Mouse (Mus musculus) myocyte (in vitro differentiated cells): ENCODE measurements around the gene Sema3b.

ENCODE experiments used
- CEBPB ChIP-seq: IDR thresholded peaks from 2 replicates; pipeline ENCODE4 v1.6.1; 2011; ENCODE audit warnings: mild to moderate bottlenecking, moderate library complexity; ENCODE audit not compliant: poor library complexity, insufficient read depth, severe bottlenecking
- E2F4 ChIP-seq: IDR thresholded peaks from one replicate; pipeline ENCODE4 v1.6.1; 2011; ENCODE audit warnings: mild to moderate bottlenecking, control low read depth, moderate library complexity; ENCODE audit not compliant: insufficient read depth
- MYOD1 ChIP-seq, 3 experiments: IDR thresholded peaks; one replicate each; pipeline ENCODE4 v1.6.1; 2011; ENCODE audit warnings: control low read depth in 2 of 3, low read depth in 2 of 3, mild to moderate bottlenecking in 2 of 3, moderate library complexity in 1 of 3; ENCODE audit not compliant: insufficient read length in 2 of 3, control insufficient read depth in 1 of 3
- MYOG ChIP-seq, 3 experiments: IDR thresholded peaks; one replicate each; pipeline ENCODE4 v1.6.1; 2011; ENCODE audit warnings: control low read depth in 2 of 3, low read depth in 2 of 3, mild to moderate bottlenecking in 2 of 3; ENCODE audit not compliant: insufficient read length in 2 of 3, control insufficient read depth in 1 of 3, insufficient read depth in 1 of 3
- POLR2A ChIP-seq: IDR thresholded peaks from one replicate; pipeline ENCODE4 v1.6.1; 2011; ENCODE audit warnings: low read depth, mild to moderate bottlenecking, control low read depth, moderate library complexity; ENCODE audit not compliant: insufficient read length
- POLR2AphosphoS2 ChIP-seq: IDR thresholded peaks from one replicate; pipeline ENCODE4 v1.6.1; 2011; ENCODE audit warnings: low read depth, control low read depth; ENCODE audit not compliant: insufficient read length
- REST ChIP-seq: IDR thresholded peaks from one replicate; pipeline ENCODE4 v1.6.1; 2011; ENCODE audit warnings: mild to moderate bottlenecking, control low read depth, moderate library complexity; ENCODE audit not compliant: insufficient read depth, insufficient read length
- SRF ChIP-seq: IDR thresholded peaks from one replicate; pipeline ENCODE4 v1.6.1; 2011; ENCODE audit warnings: low read depth; ENCODE audit not compliant: control insufficient read depth, insufficient read length
- TCF12 ChIP-seq: IDR thresholded peaks from one replicate; pipeline ENCODE4 v1.6.1; 2011; ENCODE audit warnings: mild to moderate bottlenecking, control low read depth; ENCODE audit not compliant: poor library complexity, insufficient read depth, severe bottlenecking
- TCF3 ChIP-seq: IDR thresholded peaks from one replicate; pipeline ENCODE4 v1.6.1; 2011; ENCODE audit warnings: low read depth, control low read depth; ENCODE audit not compliant: insufficient read length
- USF1 ChIP-seq: IDR thresholded peaks from one replicate; pipeline ENCODE4 v1.6.1; 2011; ENCODE audit warnings: low read depth, mild to moderate bottlenecking, control low read depth, moderate library complexity

GRCm38 (mm10) chr9:107645577-107645976 is 36.5 kb upstream of the Sema3b start:
- TF ChIP-seq REST (no peak), CEBPB (no peak), POLR2A (no peak), MYOG (IDR thresholded peaks at IDR 0.05; ENCODE audit: control insufficient read depth in 1 of 3, insufficient read depth in 1 of 3, insufficient read length in 2 of 3, low read depth in 2 of 3) (no peak), TCF3 (no peak), POLR2AphosphoS2 (no peak), MYOD1 (IDR thresholded peaks at IDR 0.05; ENCODE audit: control insufficient read depth in 1 of 3, insufficient read length in 2 of 3, low read depth in 2 of 3) (no peak), USF1 (no peak), SRF (no peak), TCF12 (no peak), E2F4 (no peak)
